ENCODE assay signal across 17 mouse cellular contexts in the genomic region with DNA sequence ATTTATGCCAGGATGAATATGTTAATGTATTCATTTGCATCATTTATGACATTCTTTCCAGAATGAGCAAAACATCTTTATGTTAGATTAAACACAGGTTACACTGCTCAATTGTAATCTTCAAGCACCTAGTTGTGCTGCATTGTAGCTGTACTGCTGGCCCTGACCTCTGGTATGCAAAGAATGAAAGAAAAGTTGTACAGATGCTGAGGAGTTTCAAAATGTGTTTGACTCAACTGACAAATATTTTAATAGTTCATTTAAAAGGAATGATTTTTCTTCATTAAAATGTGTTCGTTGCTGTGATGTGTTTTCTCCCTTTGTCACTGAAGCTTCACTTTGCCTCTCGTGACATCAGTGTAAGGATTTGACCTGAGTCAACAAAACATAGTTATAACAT. TPM values are rescaled to one million over a fixed set of nuclear protein-coding genes. Genes with fewer than 3 reads are reported as not detected.
"Had no signal": no experiment of that assay in that cellular context is flagged by ENCODE, and none has a peak within 500 bp of the region (broad histone marks: within the 10 kb centered on the region; RNA-seq: fewer than 3 reads in every experiment).

No protein-coding gene starts in this region.

- H3K36me3 ChIP-seq: neural tube, embryonic 13.5 days; neural tube, embryonic 15.5 days; stomach, embryonic 15.5 days had no signal

- H3K4me2 ChIP-seq: neural tube, embryonic 13.5 days; neural tube, embryonic 15.5 days; stomach, embryonic 15.5 days had no signal

- H3K4me3 ChIP-seq: neural tube, embryonic 13.5 days; neural tube, embryonic 15.5 days; stomach, embryonic 15.5 days had no signal

- H3K9me3 ChIP-seq: neural tube, embryonic 13.5 days; neural tube, embryonic 15.5 days; stomach, embryonic 15.5 days had no signal

- DNase-seq: retina, postnatal 1 day; right cerebral cortex, adult 18-20 months; right cerebral cortex, postnatal 14 days; right cerebral cortex, postnatal 25 days; right cerebral cortex, postnatal 4 days; spleen, adult 18-20 months; thymus, adult 18-20 months; thymus, adult 2 months; thymus, postnatal 14 days; thymus, postnatal 25 days; thymus, postnatal 36 days had no signal

- H3K27ac ChIP-seq: neural tube, embryonic 13.5 days; neural tube, embryonic 15.5 days; stomach, embryonic 15.5 days; stomach, postnatal 0 days had no signal

- H3K4me1 ChIP-seq: neural tube, embryonic 13.5 days; neural tube, embryonic 15.5 days; stomach, embryonic 15.5 days had no signal

- H3K27me3 ChIP-seq: neural tube, embryonic 13.5 days; neural tube, embryonic 15.5 days; stomach, embryonic 15.5 days had no signal

- H3K9ac ChIP-seq: neural tube, embryonic 13.5 days; neural tube, embryonic 15.5 days; stomach, embryonic 15.5 days had no signal

RNA-seq across cellular contexts. Expression of a gene that starts 46.0 kb away (rescaled TPM):
- total RNA-seq: neutrophil, adult 5-6 weeks had no signal
- polyA plus RNA-seq: spleen, adult 2 months had no signal
